Mouse (Mus musculus) cerebellum, adult 9-10 months (tissue): ENCODE measurements around the gene Prl5a1.

Experiments
- DNase-seq: peaks from one replicate; pipeline ENCODE4 v3.0.0; 2022

The Prl5a1 gene

GRCm38 (mm10) chr13:28142184-28142583 is at the start of gene Prl5a1:
TSS of gene Prl5a1 (plus strand) at chr13:28142484.
- DNase-seq: no peak

GRCm38 (mm10) chr13:28096161-28096560 is 46.1 kb upstream of the Prl5a1 start:
- DNase-seq: no peak

GRCm38 (mm10) chr13:28108536-28108935 is 33.7 kb upstream of the Prl5a1 start:
- no peak for DNase-seq

GRCm38 (mm10) chr13:28132781-28133180 is 9.5 kb upstream of the Prl5a1 start:
- no peak for DNase-seq

- no peak for DNase-seq
Measured at GRCm38 (mm10) chr13:28135790-28136189, 6.5 kb upstream of the Prl5a1 start.
